Mouse (Mus musculus) ES-Bruce4 (cell line): ENCODE results near the gene Tbxas1.

Experiments
- CTCF ChIP-seq: IDR thresholded peaks from one replicate; pipeline ENCODE4 v1.8.1; 2011; ENCODE audit warnings: low read depth, low read length
- EP300 ChIP-seq: IDR thresholded peaks from 2 replicates; pipeline ENCODE4 v1.6.1; 2011; ENCODE audit warnings: low read depth, low read length; ENCODE audit not compliant: insufficient read depth
- POLR2A ChIP-seq: IDR thresholded peaks from one replicate; pipeline ENCODE4 v1.8.1; 2011; ENCODE audit warnings: low read length; ENCODE audit not compliant: insufficient read depth

GRCm38 (mm10) chr6:38901636-38902035 is 26.4 kb downstream of the Tbxas1 start:
- TF ChIP-seq CTCF, result no peak
- no peak for TF ChIP-seq POLR2A
- TF ChIP-seq EP300, result no peak
